Mouse (Mus musculus): ENCODE results near the gene Nfkbie. TPM values are rescaled to one million over a fixed set of nuclear protein-coding genes. Genes with fewer than 3 reads are reported as not detected.
A peak's percentile ranks its signal among the peaks of the same experiment; 100 is the strongest.

Nfkbie gene
- polyA plus RNA-seq, 1 experiment from 2014 or later, result 4.8 TPM

DNA sequence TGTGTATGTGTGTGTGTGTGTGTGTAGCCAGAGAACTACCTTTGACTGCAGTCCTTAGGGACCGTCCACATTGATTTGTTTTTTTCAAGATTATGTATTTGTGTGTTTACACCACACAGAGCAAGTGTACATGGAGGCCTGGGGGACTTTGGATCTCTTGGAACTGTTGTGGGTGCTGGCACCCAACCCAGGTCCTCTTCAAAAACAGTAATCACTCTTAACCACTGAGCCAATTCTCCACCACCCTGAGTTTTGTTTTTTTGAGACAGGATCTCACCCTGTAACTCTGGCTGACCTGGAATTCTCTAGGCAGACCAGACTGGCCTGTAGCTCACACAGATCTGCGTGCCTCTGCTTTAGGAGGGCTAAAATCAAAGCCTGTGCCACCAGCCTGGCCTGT lies 42.9 kb downstream of the Nfkbie start:
- peaks cover 78% of the 10 kb centered on the region for H3K4me1 ChIP-seq (replicated peaks)
- 89% methylated on average over 2 of the region's 2 CpGs for WGBS
- no peaks in the 10 kb centered on the region for H3K36me3 ChIP-seq
- 0 out of 2 replicates have a peak overlapping the region, but pooled peaks have one; percentile 17 for H3K27ac ChIP-seq
- H3K4me3 ChIP-seq (replicated peaks), result no peak overlapping the region
- H3K9me3 ChIP-seq, result no peaks in the 10 kb centered on the region
- no peaks in the 10 kb centered on the region; the same call in 1 of the 2 replicates for H3K27me3 ChIP-seq (replicated peaks)
- no peak for ATAC-seq
- peak overlapping the region; percentile 27; the same call in 1 of the 2 replicates for H3K4me2 ChIP-seq (replicated peaks)
- H3K9ac ChIP-seq, result no peak overlapping the region

DNA sequence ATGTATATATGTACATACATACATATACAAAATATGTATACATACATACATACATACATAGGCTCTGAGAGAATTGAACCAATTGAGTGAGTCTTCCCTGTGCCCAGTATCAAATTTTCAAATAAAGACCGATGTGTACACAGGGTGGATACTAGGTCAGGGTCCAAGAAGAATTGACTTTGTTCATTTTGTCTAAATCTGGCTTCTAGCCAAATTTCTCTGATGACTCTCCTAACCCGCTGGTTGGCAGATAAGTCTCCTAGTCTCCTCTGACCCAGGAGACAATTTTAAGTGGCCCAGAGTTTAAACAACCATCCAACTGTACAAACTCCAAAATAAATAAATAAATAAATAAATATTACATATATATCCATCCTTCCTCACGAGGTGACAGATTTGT lies 43.4 kb downstream of the Nfkbie start:
- peak overlapping the region; percentile 70 for H3K4me2 ChIP-seq (replicated peaks)
- peak; percentile 50 for ATAC-seq
- no peak overlapping the region; the same call in 1 of the 2 replicates for H3K9ac ChIP-seq
- 22% methylated on average over 3 of the region's 3 CpGs for WGBS
- H3K4me1 ChIP-seq (replicated peaks), result peaks cover 72% of the 10 kb centered on the region
- H3K36me3 ChIP-seq, result no peaks in the 10 kb centered on the region
- H3K9me3 ChIP-seq, result no peaks in the 10 kb centered on the region
- H3K27me3 ChIP-seq (replicated peaks), result no peaks in the 10 kb centered on the region; the same call in 1 of the 2 replicates
- peak overlapping the region; percentile 31 for H3K4me3 ChIP-seq (replicated peaks)
- H3K27ac ChIP-seq, result peak overlapping the region; percentile 64; the same call in 1 of the 2 replicates

DNA sequence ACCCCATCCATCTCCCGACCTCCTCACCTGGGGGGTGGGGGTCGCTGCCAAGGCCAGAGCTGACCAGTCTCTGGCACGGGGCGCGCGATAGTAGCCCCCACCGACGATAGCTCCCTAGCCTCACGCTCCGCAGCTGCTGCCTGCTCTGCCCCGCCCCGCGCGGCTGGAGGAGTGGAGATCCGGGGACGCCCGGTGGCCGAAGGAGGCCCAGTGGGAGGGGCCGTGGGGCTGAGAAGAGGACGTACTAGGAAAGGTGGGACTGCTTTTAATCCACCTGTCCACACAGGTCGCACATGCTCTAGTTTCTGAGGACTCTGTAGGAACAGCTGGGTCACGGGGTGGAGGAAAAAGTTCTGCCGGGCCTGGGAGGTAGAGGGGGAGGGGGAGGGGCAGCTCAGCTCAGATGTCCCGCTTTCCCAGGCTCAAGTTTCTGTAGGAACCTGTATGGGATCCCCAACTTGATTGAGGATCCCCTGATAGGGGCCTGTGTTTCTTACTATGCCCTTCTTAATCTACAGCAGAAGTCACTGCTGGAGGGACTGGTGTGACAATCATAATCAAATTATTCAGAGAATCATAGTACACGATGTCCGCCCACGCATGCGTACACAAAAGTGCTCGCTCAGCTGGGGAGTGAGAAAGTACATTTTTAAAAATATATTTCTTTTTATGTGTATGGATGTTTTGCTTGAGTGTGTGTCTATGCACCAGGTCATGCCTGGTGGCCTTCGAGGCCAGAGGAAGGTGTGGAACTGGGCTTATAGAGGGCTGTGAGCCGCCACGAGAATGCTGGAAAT lies 44.1 kb downstream of the Nfkbie start, which contains the start of gene Slc29a1:
TSS of gene Slc29a1 (minus strand) at position 161 of the 797 bp plus-strand sequence.
- no peaks in the 10 kb centered on the region; the same call in 1 of the 2 replicates for H3K27me3 ChIP-seq (replicated peaks)
- H3K4me1 ChIP-seq (replicated peaks), result peaks cover 65% of the 10 kb centered on the region
- H3K4me2 ChIP-seq (replicated peaks), result peak within 1 kb of the TSS; percentile 70
- H3K27ac ChIP-seq, result peak within 1 kb of the TSS; percentile 64; the same call in 1 of the 2 replicates
- ATAC-seq, result peak; percentile 56
- no peaks in the 10 kb centered on the region for H3K36me3 ChIP-seq
- no peaks in the 10 kb centered on the region for H3K9me3 ChIP-seq
- H3K4me3 ChIP-seq (replicated peaks), result peak within 1 kb of the TSS; percentile 31
- H3K9ac ChIP-seq, result peak within 1 kb of the TSS; percentile 29
- WGBS, result 18% methylated on average over 32 of the region's 32 CpGs

DNA sequence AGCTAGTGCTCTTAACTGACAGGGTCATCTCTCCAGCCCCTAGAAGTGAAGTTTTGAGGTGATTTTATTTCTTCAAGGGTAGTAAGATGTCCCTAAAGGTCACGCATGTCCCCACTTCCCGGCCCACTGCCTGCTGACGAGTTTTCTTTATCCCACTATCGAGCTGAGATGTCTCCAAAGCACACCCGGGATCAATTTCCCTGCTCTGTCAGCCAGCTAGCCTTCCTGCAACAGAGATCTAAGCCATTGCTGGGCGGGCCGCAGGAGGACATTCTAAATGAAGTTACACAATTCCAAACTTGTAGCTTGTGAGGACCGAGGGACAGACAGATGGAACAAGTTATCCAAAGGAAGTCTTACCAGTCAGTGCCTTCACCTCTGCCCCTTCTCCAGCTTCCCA lies 44.8 kb downstream of the Nfkbie start:
- H3K36me3 ChIP-seq, result no peaks in the 10 kb centered on the region
- 0 out of 2 replicates have a peak overlapping the region, but pooled peaks have one; percentile 64 for H3K27ac ChIP-seq
- H3K4me2 ChIP-seq (replicated peaks), result 0 out of 2 replicates have a peak overlapping the region, but pooled peaks have one; percentile 70
- H3K4me3 ChIP-seq (replicated peaks), result no peak overlapping the region
- no peaks in the 10 kb centered on the region for H3K9me3 ChIP-seq
- 77% methylated on average over 8 of the region's 8 CpGs for WGBS
- H3K9ac ChIP-seq, result no peak overlapping the region
- H3K4me1 ChIP-seq (replicated peaks), result peaks cover 59% of the 10 kb centered on the region
- ATAC-seq, result no peak
- no peaks in the 10 kb centered on the region; the same call in 1 of the 2 replicates for H3K27me3 ChIP-seq (replicated peaks)

DNA sequence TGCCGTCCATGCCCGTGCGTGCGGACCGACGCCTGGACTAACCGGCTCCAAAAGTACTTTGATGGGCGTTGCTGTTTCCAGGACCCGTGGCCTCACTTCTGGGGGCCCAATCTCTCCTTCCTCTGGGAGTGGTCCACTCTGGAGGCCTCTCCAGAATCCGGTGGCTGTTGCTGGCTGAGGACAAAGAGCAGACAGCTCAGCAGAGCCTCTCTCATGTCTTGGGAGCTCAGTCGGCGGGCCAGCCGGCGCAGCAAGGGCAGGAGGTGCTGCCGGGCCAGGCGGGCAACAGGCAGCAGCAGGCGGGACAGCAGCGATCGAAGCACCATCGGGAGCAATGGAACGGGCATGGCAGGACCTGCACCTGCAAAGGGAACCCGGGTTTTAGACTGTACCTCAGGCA lies 45.8 kb downstream of the Nfkbie start:
- 0 out of 2 replicates have a peak overlapping the region, but pooled peaks have one; percentile 1 for H3K4me3 ChIP-seq (replicated peaks)
- no peak overlapping the region; the same call in 1 of the 2 replicates for H3K27ac ChIP-seq
- no peaks in the 10 kb centered on the region for H3K9me3 ChIP-seq
- WGBS, result 20% methylated on average over 22 of the region's 22 CpGs
- peaks cover 48% of the 10 kb centered on the region for H3K4me1 ChIP-seq (replicated peaks)
- H3K9ac ChIP-seq, result 0 out of 2 replicates have a peak overlapping the region, but pooled peaks have one; percentile 20
- H3K36me3 ChIP-seq, result no peaks in the 10 kb centered on the region
- H3K4me2 ChIP-seq (replicated peaks), result peak overlapping the region; percentile 41
- ATAC-seq, result peak; percentile 26
- no peaks in the 10 kb centered on the region; the same call in 1 of the 2 replicates for H3K27me3 ChIP-seq (replicated peaks)

DNA sequence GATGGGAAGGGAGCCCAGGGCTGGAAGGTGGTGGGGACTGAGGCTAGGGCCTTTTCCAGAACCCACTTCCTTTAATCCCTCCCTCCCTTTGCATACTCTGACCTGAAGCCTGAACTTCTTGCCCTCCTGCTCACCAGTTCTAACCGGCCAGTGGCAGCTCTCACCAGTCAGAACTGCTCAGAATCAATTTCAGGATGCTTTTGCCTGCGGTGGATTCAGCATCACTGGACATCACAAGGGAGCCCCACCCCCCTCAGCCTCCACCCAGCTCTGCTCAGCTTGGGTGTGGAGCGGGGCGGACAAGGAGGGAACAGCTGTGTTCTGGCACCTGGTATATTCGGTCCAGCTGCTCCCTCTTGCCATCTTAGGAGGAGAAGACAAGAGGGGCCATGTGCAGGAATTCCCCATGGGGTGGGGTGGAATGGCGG lies 46.4 kb downstream of the Nfkbie start, which contains the start of gene Mymx:
TSS of gene Mymx (minus strand) at position 226 of the 428 bp plus-strand sequence.
- Histone ChIP-seq H3K4me3 (replicated peaks) (0 out of 2 replicates have a peak within 1 kb of the TSS, but pooled peaks have one; percentile 1), H3K4me2 (replicated peaks) (peak within 1 kb of the TSS; percentile 41), H3K36me3 (no peaks in the 10 kb centered on the region), H3K9me3 (no peaks in the 10 kb centered on the region), H3K27me3 (replicated peaks) (no peaks in the 10 kb centered on the region; the same call in 1 of the 2 replicates), H3K9ac (0 out of 2 replicates have a peak within 1 kb of the TSS, but pooled peaks have one; percentile 20), H3K27ac (no peak within 1 kb of the TSS; the same call in 1 of the 2 replicates), H3K4me1 (replicated peaks) (peaks cover 42% of the 10 kb centered on the region)
- ATAC-seq, result no peak
- 39% methylated on average over 6 of the region's 6 CpGs for WGBS

DNA sequence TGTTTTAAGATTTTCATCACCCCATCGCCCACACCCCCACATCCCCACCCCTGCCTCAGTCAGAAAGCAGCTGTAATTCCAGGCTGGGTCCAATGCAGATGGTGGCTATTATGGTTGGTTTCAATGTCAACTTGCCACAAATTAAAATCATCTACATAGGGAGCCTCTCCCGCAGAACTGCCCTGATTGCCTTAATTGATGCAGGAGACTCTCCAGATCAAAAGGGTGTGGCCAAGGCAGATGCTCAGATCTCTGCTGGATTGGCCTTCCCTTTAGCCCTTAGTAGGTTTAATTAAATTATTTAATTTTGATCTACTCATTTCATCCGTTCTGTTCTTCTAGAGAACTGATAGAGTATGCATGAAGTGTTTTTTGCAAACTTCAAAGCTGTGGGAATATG lies 47.5 kb downstream of the Nfkbie start:
- Histone ChIP-seq H3K4me1 (replicated peaks) (peaks cover 36% of the 10 kb centered on the region), H3K27ac (no peak overlapping the region), H3K4me2 (replicated peaks) (no peak overlapping the region), H3K36me3 (no peaks in the 10 kb centered on the region), H3K9ac (no peak overlapping the region), H3K27me3 (replicated peaks) (no peaks in the 10 kb centered on the region; the same call in 1 of the 2 replicates), H3K4me3 (replicated peaks) (no peak overlapping the region), H3K9me3 (no peaks in the 10 kb centered on the region)
- ATAC-seq, result no peak
- 92% methylated on average over 3 of the region's 3 CpGs for WGBS

DNA sequence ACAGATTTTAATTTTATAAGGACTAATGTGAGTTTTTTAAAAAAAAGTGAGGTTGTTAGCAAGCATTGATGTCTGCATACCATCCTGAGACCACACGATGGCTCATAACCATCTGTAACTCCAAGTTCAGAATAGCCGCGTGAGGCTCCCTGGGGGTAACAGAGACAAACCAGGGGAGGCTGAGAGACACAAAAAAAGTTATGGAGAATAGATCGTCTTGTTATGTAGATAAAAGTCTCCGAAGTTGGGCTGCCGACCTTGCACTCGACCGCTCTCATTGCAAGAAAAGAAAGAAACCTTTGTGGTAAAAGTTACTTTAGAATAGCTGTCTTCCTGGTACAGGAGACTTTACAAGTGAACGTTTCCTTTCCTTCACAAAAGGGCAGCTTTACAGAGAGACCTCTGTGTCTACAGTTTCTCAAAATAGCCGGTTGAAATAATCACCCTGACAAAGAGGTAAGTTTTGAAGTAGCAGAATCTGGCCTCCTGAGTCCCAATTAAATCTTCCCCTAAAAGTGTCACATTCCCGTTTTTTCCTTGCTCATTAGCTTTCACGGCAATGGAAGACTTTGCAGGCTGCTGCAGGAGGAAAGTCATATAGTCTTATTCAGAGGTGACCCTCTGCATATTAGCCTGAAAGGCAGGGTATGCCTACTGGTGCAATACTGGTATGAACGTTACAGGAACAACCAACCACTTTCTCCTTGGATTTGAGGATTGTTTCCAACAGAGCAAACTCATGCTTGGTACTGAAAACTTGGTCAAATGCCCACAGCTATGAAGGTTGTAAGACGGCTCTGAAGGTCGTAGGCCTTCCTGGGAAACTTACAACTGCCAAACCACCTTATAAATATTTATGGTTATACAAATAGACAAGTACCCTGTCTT lies 51.7 kb downstream of the Nfkbie start:
- H3K36me3 ChIP-seq, result no peaks in the 10 kb centered on the region
- H3K4me2 ChIP-seq (replicated peaks), result no peak overlapping the region
- H3K27ac ChIP-seq, result no peak overlapping the region
- 77% methylated on average over 15 of the region's 15 CpGs for WGBS
- H3K27me3 ChIP-seq (replicated peaks), result no peaks in the 10 kb centered on the region
- no peak overlapping the region for H3K4me3 ChIP-seq (replicated peaks)
- no peaks in the 10 kb centered on the region for H3K9me3 ChIP-seq
- H3K9ac ChIP-seq, result no peak overlapping the region
- ATAC-seq, result no peak
- H3K4me1 ChIP-seq (replicated peaks), result peaks cover 8% of the 10 kb centered on the region; the same call in 1 of the 2 replicates

DNA sequence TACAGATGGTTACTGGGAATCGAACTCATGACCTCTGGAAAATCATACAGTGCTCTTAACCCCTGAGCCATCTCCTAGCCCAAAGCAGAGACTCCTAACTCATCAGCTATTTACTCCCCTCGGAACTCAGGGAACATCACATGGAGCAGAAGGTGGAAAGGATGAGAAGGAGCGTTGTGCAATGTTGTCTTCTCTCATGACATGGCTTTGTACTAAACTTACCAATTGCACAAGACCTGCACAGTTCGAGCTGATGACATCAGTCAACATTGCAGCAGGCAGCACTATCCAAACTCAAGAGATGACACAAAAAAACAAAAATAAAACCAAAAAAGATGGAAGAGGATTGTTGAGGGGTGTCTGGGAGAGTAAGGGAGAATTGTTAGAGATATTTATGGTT lies 52.9 kb downstream of the Nfkbie start:
- Histone ChIP-seq H3K36me3 (no peaks in the 10 kb centered on the region), H3K4me1 (replicated peaks) (0 out of 2 replicates have a peak, but pooled peaks cover 6% of the 10 kb centered on the region), H3K9ac (no peak overlapping the region), H3K27me3 (replicated peaks) (no peaks in the 10 kb centered on the region), H3K4me2 (replicated peaks) (no peak overlapping the region), H3K9me3 (no peaks in the 10 kb centered on the region), H3K27ac (no peak overlapping the region), H3K4me3 (replicated peaks) (no peak overlapping the region)
- ATAC-seq, result no peak
- 90% methylated on average over 4 of the region's 4 CpGs for WGBS

DNA sequence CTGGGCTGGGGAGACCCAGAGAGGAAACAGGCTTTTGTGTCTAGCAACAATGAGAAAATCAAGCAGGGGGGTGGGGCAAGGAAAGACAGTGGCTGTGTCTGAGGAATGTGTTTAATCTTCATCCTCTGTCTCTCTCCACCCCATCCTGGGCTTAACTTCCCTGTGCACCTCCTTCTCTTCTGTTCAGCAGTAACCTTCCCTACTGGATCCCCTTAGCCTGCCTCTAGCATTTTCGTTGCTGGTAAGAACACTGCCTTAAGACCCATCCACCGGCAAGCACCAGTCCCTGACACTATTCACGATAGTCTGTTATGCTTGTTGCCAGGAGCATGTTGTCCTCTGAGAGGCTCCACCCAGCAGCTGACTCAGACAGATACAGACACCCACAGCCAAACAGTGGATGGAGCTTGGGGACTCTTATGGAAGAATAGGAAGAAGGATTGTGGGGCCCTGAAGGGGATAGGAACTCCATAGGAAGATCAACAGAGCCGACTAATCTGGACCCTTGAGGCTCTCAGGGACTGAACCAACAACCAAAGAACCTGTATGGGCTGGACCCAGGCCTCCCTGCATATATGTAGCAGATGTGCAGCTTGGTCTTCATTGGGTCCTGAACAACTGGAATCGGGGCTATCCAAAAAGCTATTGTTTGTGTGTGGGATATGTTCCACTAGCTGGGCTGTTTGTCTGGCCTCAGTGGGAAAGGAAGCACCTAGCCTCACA lies 54.8 kb downstream of the Nfkbie start:
- Histone ChIP-seq H3K27ac (0 out of 2 replicates have a peak overlapping the region, but pooled peaks have one; percentile 22), H3K9me3 (no peaks in the 10 kb centered on the region), H3K27me3 (replicated peaks) (no peaks in the 10 kb centered on the region), H3K36me3 (no peaks in the 10 kb centered on the region), H3K4me2 (replicated peaks) (no peak overlapping the region), H3K4me3 (replicated peaks) (no peak overlapping the region), H3K4me1 (replicated peaks) (0 out of 2 replicates have a peak, but pooled peaks cover 6% of the 10 kb centered on the region), H3K9ac (no peak overlapping the region)
- peak; percentile 67 for ATAC-seq
- 34% methylated on average over 5 of the region's 5 CpGs for WGBS

DNA sequence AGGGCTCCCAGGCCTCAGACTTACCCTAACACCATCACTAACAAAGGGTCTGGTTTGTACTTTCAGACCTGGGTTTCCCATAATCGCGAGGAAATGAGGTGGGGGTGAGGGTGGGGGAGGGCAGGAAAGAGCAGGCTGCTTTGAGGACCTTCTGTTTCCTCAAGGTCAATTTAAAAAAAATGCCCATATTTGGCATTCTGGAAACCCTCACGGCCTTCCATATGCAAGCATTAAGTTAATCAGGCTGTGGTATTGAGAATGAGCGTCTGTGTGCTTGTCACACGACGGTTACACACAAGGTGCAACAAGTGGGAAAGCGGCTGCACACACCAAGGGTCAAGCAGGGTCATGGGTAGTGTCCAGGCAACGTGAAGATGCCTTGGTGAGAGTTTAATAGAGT lies 56.5 kb downstream of the Nfkbie start:
- no peak overlapping the region for H3K27ac ChIP-seq
- no peaks in the 10 kb centered on the region for H3K36me3 ChIP-seq
- H3K4me2 ChIP-seq (replicated peaks), result no peak overlapping the region
- no peak overlapping the region for H3K4me3 ChIP-seq (replicated peaks)
- H3K27me3 ChIP-seq (replicated peaks), result no peaks in the 10 kb centered on the region
- no peak for ATAC-seq
- H3K9ac ChIP-seq, result no peak overlapping the region
- H3K4me1 ChIP-seq (replicated peaks), result 0 out of 2 replicates have a peak, but pooled peaks cover 6% of the 10 kb centered on the region
- no peaks in the 10 kb centered on the region for H3K9me3 ChIP-seq
- WGBS, result 68% methylated on average over 8 of the region's 8 CpGs

Measured in intestine, embryonic 15.5 days (tissue).